Mouse (Mus musculus) frontal cortex, adult 2 months (tissue): ENCODE data around the gene Mucl3. TPM values are rescaled to one million over a fixed set of nuclear protein-coding genes. Genes with fewer than 3 reads are reported as not detected.

Source experiments
- DNase-seq, 2 experiments: peaks; one replicate each; pipeline ENCODE4 v3.0.0; 2022; ENCODE audit warnings: low spot score in 1 of 2; ENCODE audit errors: extremely low spot score in 1 of 2
- polyA plus RNA-seq: library from polyadenylated mRNA; depleted of rRNA; stranded (reverse); fragments of >200 nt; gene quantifications from 2 replicates; pipeline ENCODE4 v1.2.3, GENCODE M21; 2012; rRNA removed

Gene Mucl3
- polyA plus RNA-seq, 1 experiment, result not detected

DNA sequence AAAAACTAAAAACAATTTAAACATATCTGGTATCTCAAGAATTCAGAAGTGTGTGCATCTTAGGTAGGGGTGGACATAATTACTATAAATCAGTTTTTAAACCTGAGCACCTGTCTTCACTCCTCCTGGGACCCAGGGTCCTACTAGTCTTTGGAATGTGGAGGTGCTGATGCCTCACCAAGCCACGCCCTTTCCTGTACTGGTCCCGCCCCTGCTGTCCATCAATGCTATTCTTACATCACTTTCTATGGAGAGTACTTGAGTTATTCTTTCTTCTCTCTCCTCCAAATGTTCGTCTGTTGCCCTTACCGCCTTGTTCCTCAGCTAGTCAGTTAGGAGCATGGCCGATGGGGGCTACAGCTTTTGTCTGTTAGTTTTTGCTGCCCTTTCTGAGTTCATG lies 7.1 kb downstream of the Mucl3 start:
- DNase-seq, result peak in 1 of 2 experiments; percentile 58

DNA sequence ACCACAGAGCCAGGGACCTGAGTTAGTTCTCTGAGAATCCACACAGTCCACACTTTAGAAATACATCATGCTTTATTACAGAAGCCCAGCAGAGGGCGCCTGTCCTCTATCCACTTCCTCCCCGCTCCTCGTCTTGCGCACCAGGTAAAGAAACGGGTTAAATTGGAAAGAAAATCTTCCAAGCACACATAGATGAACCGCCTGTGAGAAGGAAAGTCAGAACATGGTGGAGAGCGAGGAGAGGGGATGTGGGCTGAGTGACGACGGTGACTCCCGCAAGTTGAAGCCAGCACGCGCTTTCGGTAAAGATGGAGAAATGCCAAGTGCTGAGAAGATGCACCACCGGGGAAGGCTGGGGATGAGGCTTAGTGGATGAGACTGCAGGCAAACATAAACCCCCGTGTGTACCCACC lies 7.8 kb downstream of the Mucl3 start:
- peak; percentile 56 to 89 for DNase-seq

DNA sequence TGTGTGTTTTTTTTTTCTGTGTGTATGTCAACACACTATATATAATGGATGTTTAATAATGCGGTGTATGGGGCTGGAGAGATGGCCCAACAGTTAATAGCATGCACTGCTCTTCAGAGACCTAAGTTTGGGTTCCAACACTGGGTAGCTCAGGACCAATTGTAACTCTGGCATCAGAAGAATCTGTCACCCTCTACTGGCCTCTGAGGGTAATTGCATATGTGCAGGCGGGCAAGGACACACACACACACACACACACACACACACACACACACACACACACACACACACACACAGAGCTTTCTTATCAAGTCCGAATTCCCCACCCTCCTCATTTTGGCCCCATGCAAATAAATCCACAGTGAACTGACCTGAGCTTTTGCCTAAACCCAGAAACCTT lies 8.3 kb downstream of the Mucl3 start:
- DNase-seq, result peak in 1 of 2 experiments; percentile 33

DNA sequence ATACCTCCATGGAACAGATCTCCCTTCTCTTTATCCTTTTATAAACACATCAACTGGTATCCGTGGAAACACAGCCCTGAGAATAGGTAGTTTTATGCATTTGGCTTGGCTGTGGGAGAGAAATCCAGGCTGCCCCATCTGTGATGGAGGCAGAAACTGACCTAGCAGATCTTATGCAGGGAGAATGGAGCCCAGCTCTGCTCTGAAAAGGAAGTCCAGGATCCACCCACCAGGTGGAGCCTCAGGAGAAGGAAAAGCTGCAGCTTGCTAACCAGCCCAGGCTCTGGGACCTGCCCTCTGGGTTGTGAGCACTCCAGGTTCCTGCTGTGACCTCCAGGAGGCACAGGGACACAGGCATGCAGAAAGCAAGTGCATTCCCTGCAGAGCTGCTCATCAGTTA lies 9.5 kb downstream of the Mucl3 start:
- peak; percentile 58 to 73 for DNase-seq

DNA sequence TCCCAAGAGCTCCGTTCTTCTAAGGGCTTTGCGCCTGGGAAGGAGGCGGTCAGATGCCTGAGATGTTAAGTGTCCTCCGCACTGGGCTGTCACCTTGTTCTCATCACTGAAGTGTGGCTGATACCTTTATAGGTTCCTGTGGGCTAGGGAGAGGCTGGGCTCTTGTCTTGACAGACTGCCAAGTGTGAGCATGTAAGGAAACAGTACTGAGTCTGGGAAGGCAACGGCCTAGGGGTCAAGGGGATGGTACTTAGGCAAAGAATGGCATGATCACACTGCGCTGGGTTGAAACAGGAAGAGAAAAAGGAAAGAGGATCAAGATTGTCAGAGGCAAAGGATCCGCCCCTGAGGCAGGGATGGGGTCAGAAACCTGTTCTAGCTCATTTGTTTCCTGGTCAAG lies 17.0 kb downstream of the Mucl3 start, which contains the start of gene Gm9573:
Gene Gm9573, minus strand, starts transcription at position 101 of the 400 bp plus-strand sequence.
- DNase-seq, result no peak

DNA sequence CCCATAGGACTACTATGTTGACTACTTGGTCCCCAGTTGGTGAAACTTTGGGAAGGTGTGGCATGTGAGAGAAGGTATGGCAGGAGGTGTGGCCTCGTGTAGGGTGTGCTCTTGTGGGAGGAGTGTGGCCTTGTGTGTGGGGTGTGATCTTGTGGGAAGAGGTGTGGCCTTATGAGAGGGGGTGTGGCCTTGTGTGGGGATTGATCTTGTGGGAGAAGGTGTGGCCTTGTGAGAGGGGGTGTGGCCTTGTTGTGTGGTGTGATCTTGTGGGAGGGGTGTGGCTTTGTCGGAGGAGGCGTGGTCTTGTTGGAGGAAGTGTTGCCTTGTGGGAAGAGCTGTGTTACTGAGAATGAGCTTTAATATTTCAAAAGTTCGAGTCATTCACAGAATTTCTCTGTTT lies 26.4 kb downstream of the Mucl3 start:
- DNase-seq, result no peak

DNA sequence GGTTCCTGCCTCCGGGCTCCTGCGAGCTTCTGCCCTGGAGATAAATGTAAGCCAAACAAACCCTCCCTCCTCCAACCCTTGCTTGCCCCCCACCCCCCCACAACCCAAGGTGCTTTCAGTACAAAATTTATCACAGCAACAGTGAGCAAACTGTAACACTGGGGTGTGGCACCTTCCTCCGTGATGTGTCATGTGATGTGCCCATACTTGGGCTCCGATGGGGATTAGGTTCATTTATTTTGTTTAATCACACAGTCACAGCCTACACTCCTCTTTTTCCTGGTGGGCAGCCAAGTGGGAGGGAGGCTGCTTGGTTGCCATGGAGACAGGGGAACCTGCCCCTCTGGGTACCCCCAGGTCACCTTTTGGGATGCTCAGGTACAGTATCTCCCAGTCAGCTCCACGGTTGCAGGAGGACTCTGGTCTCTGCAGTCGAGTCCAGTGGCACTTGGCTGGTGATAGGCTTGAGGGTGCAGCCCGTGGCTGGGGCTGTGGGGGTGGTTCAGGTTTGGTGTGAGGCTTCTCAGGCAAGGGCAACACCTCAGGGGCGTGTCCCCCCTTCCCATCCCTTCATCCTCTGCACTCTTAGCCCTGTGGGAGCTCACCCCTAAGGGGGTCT lies 41.6 kb downstream of the Mucl3 start:
- DNase-seq, result no peak

DNA sequence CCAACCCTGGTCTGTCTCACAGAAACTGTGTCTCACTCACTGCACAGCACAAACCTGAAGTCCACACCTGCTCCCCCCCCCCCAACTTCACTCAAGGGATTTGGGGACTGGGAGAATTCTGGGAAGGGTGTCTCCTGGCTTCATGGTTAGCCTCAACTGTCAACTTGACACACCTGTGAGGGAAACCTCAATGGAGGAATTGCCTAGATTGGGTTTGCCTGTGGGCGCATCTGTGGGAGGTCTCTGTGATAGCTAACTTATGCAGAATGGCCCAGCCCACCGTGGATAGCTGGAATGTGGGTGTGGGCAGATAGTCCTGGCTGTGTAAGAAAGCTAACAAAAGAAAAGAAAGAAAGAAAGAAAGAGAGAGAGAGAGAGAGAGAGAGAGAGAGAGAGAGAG lies 42.2 kb downstream of the Mucl3 start, which contains the start of gene Sfta2:
Gene Sfta2, plus strand, starts transcription at position 301 of the 400 bp plus-strand sequence.
- DNase-seq, result no peak

DNA sequence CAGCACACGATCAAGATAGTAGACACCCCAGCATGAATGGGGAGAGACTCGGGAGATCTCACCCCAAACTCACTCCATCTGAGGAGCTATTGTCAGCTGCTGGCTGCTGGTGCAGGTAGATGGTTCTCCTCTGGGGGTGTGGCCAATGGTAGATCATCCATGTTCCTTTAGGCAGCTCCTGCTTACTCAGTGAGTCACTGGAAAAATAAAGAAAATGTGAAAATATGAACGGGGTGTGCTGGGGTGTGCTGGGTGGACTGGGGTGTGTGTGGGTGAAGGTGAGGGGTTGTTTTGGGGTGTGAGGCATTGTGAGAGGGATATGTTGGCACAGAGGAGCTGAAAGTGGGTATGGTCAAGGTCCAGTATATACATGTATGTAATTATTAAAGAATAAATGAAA lies 46.1 kb downstream of the Mucl3 start:
- no peak for DNase-seq

DNA sequence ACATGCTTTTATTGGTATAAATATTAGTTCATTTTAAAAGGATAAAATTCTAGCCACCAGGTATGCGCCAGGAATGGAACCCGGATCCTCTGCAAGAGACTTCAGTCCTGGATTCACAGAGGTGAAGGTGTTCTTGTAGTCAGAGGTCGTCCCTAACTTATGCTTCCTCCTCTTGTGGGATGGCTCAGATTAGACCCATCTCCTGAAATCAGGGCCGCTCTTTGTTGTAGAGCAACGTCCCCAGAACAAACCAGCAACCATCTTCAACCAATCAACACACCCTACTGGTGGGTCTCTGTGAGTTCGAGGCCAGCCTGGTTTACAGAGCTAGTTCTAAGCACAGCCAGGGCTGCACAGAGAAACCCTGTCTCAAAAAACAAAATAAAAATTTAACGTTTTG lies 49.0 kb downstream of the Mucl3 start:
- no peak for DNase-seq

DNA sequence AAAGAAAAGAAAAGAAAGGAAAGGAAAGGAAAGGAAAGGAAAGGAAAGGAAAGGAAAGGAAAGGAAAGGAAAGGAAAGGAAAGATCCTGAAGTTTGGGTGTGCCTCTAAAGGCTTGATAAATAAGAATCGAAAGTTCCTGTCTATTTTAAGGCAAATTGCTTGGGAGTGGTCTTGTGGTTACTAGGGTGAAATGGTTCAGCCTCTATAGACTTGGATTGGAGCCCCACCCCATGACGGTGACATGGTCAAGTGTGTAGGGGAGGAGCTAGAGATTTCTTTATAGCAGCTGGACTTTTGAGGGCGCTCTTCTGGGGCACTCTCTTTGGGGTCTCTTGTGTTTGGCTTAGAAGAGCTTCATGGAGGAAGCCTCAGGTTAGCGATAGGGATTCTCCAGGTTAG lies 49.7 kb downstream of the Mucl3 start:
- no peak for DNase-seq

DNA sequence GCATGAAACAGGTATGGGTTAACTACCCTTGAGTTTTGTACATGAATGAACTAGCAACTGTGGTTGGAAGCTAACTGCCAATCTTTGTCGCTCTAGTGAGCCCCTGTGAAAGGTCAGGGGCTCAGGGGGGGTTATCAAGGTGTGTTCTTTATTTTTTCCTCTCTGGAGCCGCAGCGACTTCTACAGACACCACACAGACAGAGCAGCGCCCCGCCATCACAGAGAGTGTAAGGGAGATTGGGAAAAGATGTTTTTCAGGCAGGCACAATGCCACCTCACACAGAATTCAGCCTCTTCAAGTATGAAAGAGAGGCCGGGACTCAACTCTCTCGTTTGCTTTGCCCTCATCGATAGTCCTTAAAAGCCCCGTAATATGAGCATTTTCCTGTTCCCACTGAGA lies 51.4 kb downstream of the Mucl3 start:
- no peak for DNase-seq

DNA sequence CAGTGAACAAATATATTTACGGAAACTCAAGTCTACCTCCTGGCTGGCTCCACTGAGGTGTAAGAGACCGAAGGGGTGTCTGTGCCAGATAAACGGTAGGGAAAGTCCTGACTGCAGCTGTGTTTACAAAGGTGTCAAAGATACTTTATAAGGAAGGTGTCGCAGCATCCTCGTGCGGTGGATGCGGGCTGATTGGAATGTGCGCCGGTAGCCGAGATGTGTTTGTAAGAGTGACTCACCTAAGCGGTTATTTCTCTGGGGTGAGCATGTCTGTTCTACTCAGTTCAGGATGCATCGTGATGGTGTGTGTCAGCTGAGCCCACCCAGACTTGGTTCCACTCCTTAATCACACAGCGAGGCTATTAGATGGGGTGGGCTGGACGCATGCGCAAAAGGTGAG lies 51.8 kb downstream of the Mucl3 start:
- peak in 1 of 2 experiments; percentile 15 for DNase-seq

DNA sequence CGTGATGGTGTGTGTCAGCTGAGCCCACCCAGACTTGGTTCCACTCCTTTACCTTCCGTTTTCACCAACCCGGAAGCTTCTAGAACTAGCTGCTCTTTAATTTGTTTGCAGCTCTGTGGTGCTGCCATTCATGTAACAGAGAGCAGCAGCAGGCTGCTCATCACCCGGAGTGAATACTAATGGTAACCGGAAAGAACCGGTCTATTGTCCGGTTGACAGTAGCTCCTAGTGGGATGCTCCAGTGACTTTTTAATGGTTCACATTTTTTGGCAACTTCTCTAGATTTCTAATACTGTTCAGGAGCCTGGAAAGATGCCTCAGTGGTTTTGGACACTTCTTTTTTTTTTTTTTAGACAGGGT lies 52.3 kb downstream of the Mucl3 start:
- DNase-seq, result no peak

DNA sequence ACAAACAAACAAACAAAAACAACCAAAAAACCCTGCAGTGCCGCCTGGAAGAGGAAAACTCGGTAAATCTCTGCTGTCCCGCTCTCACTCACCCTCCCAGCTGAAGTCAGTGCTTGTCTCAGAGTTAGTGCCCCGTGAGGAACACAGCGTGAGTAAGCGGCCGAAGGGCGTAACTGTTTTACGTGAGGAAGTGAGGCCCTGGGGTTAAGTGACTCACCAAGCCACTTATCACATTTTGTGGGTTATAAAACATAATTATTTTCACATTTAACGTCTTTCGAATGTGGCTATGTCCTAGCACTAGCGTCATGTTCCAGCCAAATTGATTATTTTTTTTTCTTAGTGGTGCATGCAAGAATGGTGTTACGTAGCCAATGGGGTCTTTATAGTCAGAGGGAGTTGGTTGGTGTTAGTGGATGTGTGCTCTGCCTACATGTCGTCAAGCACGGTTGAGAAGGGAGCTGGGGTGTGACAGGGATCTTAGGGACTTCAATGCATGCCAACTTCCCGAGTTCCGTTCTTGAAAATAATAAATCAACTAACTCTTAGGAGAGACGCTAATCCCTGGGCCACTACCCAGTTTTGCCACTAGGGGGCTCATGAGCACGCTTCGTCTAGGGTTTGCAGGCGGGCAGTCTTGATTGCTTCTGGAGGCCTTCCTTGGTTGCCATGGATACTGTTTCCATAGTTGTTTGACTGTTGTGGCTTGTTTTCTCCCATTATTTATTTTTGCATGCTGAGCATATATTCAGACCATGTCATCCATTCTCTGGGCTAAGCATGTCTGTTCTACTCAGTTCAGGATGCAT lies 52.9 kb downstream of the Mucl3 start:
- DNase-seq, result peak; percentile 53 to 92

DNA sequence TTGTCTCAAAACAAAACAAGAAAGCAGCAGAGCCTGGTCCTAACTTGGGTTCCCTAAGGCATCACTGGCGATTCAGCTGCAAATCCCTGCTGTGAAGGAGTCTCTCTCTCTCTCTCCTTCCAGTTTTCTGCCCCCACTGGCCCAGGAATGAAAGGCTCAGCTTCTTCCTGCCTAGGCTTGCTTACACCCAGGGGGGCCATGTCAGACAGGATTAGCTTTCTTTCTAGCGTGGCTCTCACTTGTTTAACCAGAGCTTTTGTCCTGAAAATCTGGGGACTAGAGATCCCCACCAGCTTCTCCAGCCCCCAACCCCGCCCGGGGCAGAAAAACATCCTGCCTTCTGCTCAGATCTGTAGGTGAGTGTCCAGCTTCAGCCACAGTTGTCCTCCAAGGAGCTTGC lies 55.1 kb downstream of the Mucl3 start:
- DNase-seq, result no peak

DNA sequence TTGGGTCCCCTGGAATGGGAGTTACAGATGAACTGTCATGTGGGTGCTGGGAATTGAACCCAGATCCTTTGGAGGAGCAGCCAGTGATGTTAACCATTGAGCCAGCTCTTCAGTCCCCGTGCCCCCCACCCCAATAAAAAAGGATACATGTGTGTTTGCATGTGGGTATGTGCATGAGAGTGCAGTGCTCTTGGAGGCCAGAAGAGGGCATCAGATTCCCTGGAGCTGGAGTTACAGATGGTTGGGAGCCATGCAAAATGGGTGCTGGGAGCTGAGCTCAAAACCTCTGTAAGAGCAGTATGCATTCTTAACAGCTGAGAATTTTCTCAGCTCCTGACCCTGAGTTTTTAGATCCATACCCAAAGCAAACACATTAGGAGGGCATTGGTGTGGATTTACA lies 56.2 kb downstream of the Mucl3 start:
- no peak for DNase-seq

Other genes with a start within 250 kb of the Mucl3 start
- gene H2-Q6, start 218.8 kb downstream of the Mucl3 start, polyA plus RNA-seq, result 0.88 and 0.99 TPM in 2 replicates
- gene H2-Q7, start 204.5 kb downstream of the Mucl3 start, polyA plus RNA-seq, result 1.8 and 2.3 TPM in 2 replicates
- gene H2-Q10, start 173.6 kb downstream of the Mucl3 start, polyA plus RNA-seq, result 0.10 and 0.11 TPM in 2 replicates
- gene Pou5f1, start 137.7 kb downstream of the Mucl3 start, polyA plus RNA-seq, result 0.10 TPM in 1 of 2 replicates, not detected in the other
- gene Tcf19, start 126.9 kb downstream of the Mucl3 start, polyA plus RNA-seq, result 7.2 and 7.7 TPM in 2 replicates
- 10.7 and 11.6 TPM in 2 replicates for gene Cchcr1, start 126.6 kb downstream of the Mucl3 start, polyA plus RNA-seq
- 0.44 and 0.65 TPM in 2 replicates for gene Psors1c2, start 110.5 kb downstream of the Mucl3 start, polyA plus RNA-seq
- gene Cdsn, start 91.6 kb downstream of the Mucl3 start, polyA plus RNA-seq, result 0.70 and 0.99 TPM in 2 replicates
- not detected in 2 replicates for gene 2300002M23Rik, start 76.2 kb downstream of the Mucl3 start, polyA plus RNA-seq
- gene Sfta2, start 42.1 kb downstream of the Mucl3 start, polyA plus RNA-seq, result not detected in 2 replicates
- 0.06 TPM in 2 replicates for gene Gm9573, start 17.1 kb downstream of the Mucl3 start, polyA plus RNA-seq
- gene Vars2, start 23.9 kb upstream of the Mucl3 start, polyA plus RNA-seq, result 34.1 and 36.7 TPM in 2 replicates
- gene Gtf2h4, start 30.0 kb upstream of the Mucl3 start, polyA plus RNA-seq, result 26.2 and 26.6 TPM in 2 replicates
- 46.6 and 46.8 TPM in 2 replicates for gene Ddr1, start 60.9 kb upstream of the Mucl3 start, polyA plus RNA-seq
- gene Ier3, start 178.0 kb upstream of the Mucl3 start, polyA plus RNA-seq, result 11.2 and 14.5 TPM in 2 replicates
- 178 and 209 TPM in 2 replicates for gene Flot1, start 179.5 kb upstream of the Mucl3 start, polyA plus RNA-seq
- gene Tubb5, start 194.6 kb upstream of the Mucl3 start, polyA plus RNA-seq, result 447 and 519 TPM in 2 replicates
- 9.9 and 11.0 TPM in 2 replicates for gene Mdc1, start 197.8 kb upstream of the Mucl3 start, polyA plus RNA-seq
- 8.8 and 9.0 TPM in 2 replicates for gene Nrm, start 217.6 kb upstream of the Mucl3 start, polyA plus RNA-seq
- gene Ppp1r18, start 221.9 kb upstream of the Mucl3 start, polyA plus RNA-seq, result 12.6 and 13.0 TPM in 2 replicates
- gene Dhx16, start 236.1 kb upstream of the Mucl3 start, polyA plus RNA-seq, result 42.6 and 50.6 TPM in 2 replicates